ENCODE assay signal across 9 mouse cellular contexts in the genomic region with DNA sequence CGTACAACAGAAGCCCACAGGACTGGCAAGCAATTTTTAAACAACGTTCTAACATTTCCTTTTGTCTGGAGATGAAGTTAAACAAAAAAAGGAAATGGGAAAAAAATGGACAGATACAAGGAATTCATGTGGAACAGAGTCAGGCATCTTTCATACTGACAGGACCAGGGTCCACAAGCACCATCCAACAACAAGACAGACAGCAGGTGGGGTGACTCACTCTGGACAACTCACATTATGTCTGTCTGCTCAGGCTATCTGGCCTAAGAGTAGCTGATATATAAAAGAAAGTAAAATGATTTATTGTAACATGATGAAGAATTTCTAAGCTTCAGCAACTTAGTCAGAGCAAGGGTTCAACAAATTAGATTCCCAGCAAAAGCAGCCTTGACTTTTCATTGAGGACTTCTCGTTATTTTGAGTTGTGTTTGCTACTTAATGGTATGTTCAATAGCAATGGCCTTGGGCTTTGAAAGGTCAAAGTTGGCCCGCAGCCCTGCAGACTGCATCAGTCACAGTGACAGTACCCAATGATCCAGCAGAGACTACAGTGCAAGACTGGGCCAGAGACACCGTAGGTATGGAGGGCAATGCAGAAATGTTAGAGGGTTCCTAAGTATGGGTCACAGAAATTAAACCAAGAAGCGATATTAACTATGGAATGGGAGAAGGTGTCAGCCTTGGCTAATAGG.
"Had no signal": no experiment of that assay in that cellular context is flagged by ENCODE, and none has a peak within 500 bp of the region (broad histone marks: within the 10 kb centered on the region; RNA-seq: fewer than 3 reads in every experiment).

No protein-coding gene starts in this region.

- H3K4me1 ChIP-seq: limb, embryonic 15.5 days; liver, embryonic 12.5 days; midbrain, embryonic 13.5 days; stomach, embryonic 15.5 days had no signal

- H3K27me3 ChIP-seq: limb, embryonic 15.5 days; liver, embryonic 12.5 days; midbrain, embryonic 13.5 days; stomach, embryonic 15.5 days had no signal

- ATAC-seq: liver, embryonic 12.5 days had no signal

- H3K9me3 ChIP-seq: limb, embryonic 15.5 days; liver, embryonic 12.5 days; stomach, embryonic 15.5 days had no signal

- H3K4me3 ChIP-seq: limb, embryonic 15.5 days; liver, embryonic 12.5 days; midbrain, embryonic 13.5 days; stomach, embryonic 15.5 days had no signal

- H3K4me2 ChIP-seq: limb, embryonic 15.5 days; liver, embryonic 12.5 days; midbrain, embryonic 13.5 days; stomach, embryonic 15.5 days had no signal

- DNase-seq: kidney, adult 2 months; kidney, postnatal 14 days; layer of hippocampus, adult 9-11 months; layer of hippocampus, postnatal 36 days; right cerebral cortex, postnatal 14 days had no signal

- H3K9ac ChIP-seq: limb, embryonic 15.5 days; liver, embryonic 12.5 days; midbrain, embryonic 13.5 days; stomach, embryonic 15.5 days had no signal

- H3K27ac ChIP-seq: limb, embryonic 15.5 days; liver, embryonic 12.5 days; midbrain, embryonic 13.5 days; stomach, embryonic 15.5 days had no signal
